Mouse (Mus musculus) forebrain, embryonic 13.5 days (tissue): ENCODE measurements around the gene Gstt4. TPM values are rescaled to one million over a fixed set of nuclear protein-coding genes. Genes with fewer than 3 reads are reported as not detected.

Source experiments
- ATAC-seq: fragments of 200-750 bp; cut with Nextera tagmentation; 2 replicates; pipeline ENCODE4 v1.8.0; 2017
- H3K27ac ChIP-seq: fragments of 300-500 bp; sonication (generic); 2 replicates; pipeline ENCODE4 v1.5.1; 2015; ENCODE audit warnings: inconsistent platforms, mild to moderate bottlenecking, moderate library complexity
- H3K27me3 ChIP-seq: fragments of 300-500 bp; sonication (generic); 2 replicates; pipeline ENCODE4 v1.6.1; 2015; ENCODE audit warnings: mild to moderate bottlenecking, inconsistent platforms
- H3K36me3 ChIP-seq: fragments of 300-500 bp; sonication (generic); 2 replicates; pipeline ENCODE4 v1.6.1; 2015; ENCODE audit warnings: mild to moderate bottlenecking, inconsistent platforms; ENCODE audit not compliant: poor library complexity, severe bottlenecking
- H3K4me1 ChIP-seq: fragments of 300-500 bp; sonication (generic); 2 replicates; pipeline ENCODE4 v1.6.1; 2015; ENCODE audit warnings: inconsistent platforms
- H3K4me2 ChIP-seq: fragments of 300-500 bp; sonication (generic); 2 replicates; pipeline ENCODE4 v1.6.1; 2015; ENCODE audit warnings: inconsistent platforms, mild to moderate bottlenecking, moderate library complexity
- H3K4me3 ChIP-seq: fragments of 300-500 bp; sonication (generic); 2 replicates; pipeline ENCODE4 v1.5.1; 2015; ENCODE audit warnings: mild to moderate bottlenecking, inconsistent platforms
- H3K9ac ChIP-seq: fragments of 300-500 bp; sonication (generic); 2 replicates; pipeline ENCODE4 v1.6.1; 2015; ENCODE audit warnings: mild to moderate bottlenecking, inconsistent platforms
- H3K9me3 ChIP-seq: fragments of 300-500 bp; sonication (generic); replicated peaks from 2 replicates; pipeline ENCODE4 v1.6.1; 2016; ENCODE audit warnings: inconsistent platforms
- WGBS: fragments of 180-500 bp; shearing (Covaris S2); methylation state at CpG from one replicate; pipeline ENCODE4 v1.1.7; 2015; 5-methylcytosine and 5-hydroxymethylcytosine counted together
- polyA plus RNA-seq: library from polyadenylated mRNA; unstranded; fragments of >200 nt; fragmentation: Nextera tagmentation; extraction: Ambion mirVana; gene quantifications from 2 replicates; pipeline ENCODE4 v1.2.1, GENCODE M21; 2015

Gstt4 gene
- polyA plus RNA-seq, 1 experiment from 2014 or later = not detected

DNA sequence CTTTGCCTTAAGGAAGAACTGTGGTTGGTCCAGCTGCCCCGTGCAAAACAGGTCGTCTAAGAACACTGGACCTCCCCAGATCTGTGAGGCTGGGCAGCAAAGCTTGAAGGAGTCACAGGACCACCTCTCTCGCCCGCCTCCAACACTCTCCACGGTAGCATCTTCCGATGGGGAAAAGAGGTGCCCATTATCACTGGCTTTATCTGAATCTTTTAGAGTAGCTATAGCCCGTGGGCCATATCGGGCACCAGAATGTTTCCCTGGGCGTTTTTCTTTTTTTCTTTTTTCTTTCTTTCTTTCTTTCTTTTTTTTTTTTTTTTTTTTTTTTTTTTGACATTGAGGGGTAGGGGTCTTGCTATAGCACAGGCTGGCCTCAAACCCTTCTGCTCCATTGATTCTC, 12.4 kb upstream of the Gstt4 start:
- H3K36me3 ChIP-seq = no peaks in the 10 kb centered on the region
- peak overlapping the region; percentile 37 for H3K4me3 ChIP-seq
- H3K9ac ChIP-seq = peak overlapping the region; percentile 58
- H3K9me3 ChIP-seq = no peaks in the 10 kb centered on the region
- H3K4me2 ChIP-seq = peak overlapping the region; percentile 62
- no peak overlapping the region for H3K27ac ChIP-seq
- no peak for ATAC-seq
- H3K27me3 ChIP-seq = peaks cover 32% of the 10 kb centered on the region
- WGBS = 19% methylated on average over 9 of the region's 9 CpGs
- H3K4me1 ChIP-seq = peaks cover 37% of the 10 kb centered on the region

GRCm38 (mm10) chr10:75834250-75834649, 11.9 kb upstream of the Gstt4 start:
- Histone ChIP-seq H3K4me3 (peak overlapping the region; percentile 37), H3K4me2 (peak overlapping the region; percentile 62), H3K4me1 (peaks cover 37% of the 10 kb centered on the region), H3K9ac (peak overlapping the region; percentile 58), H3K27me3 (peaks cover 32% of the 10 kb centered on the region), H3K36me3 (no peaks in the 10 kb centered on the region), H3K27ac (no peak overlapping the region), H3K9me3 (no peaks in the 10 kb centered on the region)
- no peak for ATAC-seq
- 2% methylated on average over 21 of the region's 21 CpGs for WGBS

- Histone ChIP-seq H3K4me1 (peaks cover 37% of the 10 kb centered on the region), H3K27me3 (peaks cover 32% of the 10 kb centered on the region), H3K4me3 (peak overlapping the region; percentile 37), H3K9ac (peak overlapping the region; percentile 58; the same call in 1 of the 2 replicates), H3K27ac (no peak overlapping the region), H3K9me3 (no peaks in the 10 kb centered on the region), H3K4me2 (peak overlapping the region; percentile 62), H3K36me3 (no peaks in the 10 kb centered on the region)
- WGBS = 18% methylated on average over 21 of the region's 21 CpGs
- ATAC-seq = no peak
Measured at GRCm38 (mm10) chr10:75833456-75834080, 11.2 kb upstream of the Gstt4 start.

DNA sequence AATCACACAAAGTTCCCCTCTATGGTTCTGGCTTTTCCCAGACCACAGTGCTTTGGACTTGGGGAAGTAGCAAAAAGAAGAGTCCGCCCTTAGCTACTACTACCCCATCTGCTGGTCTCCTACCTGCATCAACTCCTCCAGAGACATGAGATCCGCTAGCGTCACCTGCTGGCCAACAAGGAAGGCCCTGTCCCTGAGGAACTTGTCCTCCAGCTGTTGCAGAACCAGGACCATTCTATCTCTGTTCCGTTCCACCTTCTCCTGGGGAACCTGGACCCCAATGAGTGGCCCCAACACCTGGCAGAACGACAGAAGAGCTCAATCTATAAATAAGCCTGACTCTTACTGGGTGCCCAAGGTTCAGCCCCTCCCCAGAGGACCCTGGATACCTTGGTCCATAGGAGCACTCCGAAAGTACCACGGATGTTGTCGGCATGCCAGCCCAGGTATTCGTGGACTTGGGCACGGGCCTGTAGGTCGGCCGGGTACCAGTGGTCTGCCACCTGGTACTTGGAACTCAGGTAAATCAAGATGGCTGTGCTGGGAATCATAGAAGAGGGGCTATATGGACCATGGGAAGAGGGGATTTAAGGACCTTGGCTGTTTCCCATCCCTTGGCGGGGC, 10.0 kb upstream of the Gstt4 start:
- peaks cover 33% of the 10 kb centered on the region for H3K4me1 ChIP-seq
- H3K27ac ChIP-seq = no peak overlapping the region
- no peak overlapping the region for H3K9ac ChIP-seq
- no peak overlapping the region for H3K4me3 ChIP-seq
- ATAC-seq = no peak
- H3K36me3 ChIP-seq = no peaks in the 10 kb centered on the region
- 66% methylated on average over 13 of the region's 13 CpGs for WGBS
- H3K4me2 ChIP-seq = no peak overlapping the region
- no peaks in the 10 kb centered on the region for H3K9me3 ChIP-seq
- peaks cover 32% of the 10 kb centered on the region for H3K27me3 ChIP-seq

DNA sequence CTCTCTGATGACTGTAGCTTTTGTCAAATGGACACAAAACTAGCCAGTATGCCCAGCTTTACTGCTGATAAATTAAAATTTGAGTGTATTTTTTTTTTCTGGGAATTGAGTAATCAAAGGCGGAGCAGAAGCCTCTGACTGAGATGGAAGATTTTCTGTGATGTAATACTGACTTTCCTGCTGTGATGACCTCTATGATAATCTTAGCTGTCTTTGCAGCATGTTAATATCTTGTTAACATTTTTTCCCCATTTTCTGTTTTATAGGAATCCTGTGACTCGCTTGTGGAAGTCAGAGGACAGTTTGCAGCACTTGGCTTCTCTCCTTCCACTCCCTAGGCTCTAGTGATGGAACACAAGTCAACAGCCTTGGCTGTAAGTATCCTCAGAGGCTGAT, 7.9 kb upstream of the Gstt4 start:
- no peak overlapping the region for H3K4me2 ChIP-seq
- H3K4me1 ChIP-seq = peaks cover 22% of the 10 kb centered on the region
- H3K36me3 ChIP-seq = no peaks in the 10 kb centered on the region
- H3K27me3 ChIP-seq = peaks cover 30% of the 10 kb centered on the region
- H3K4me3 ChIP-seq = no peak overlapping the region
- no peak for ATAC-seq
- no peak overlapping the region for H3K27ac ChIP-seq
- WGBS = 88% methylated on average over 2 of the region's 2 CpGs
- no peaks in the 10 kb centered on the region for H3K9me3 ChIP-seq
- H3K9ac ChIP-seq = no peak overlapping the region

DNA sequence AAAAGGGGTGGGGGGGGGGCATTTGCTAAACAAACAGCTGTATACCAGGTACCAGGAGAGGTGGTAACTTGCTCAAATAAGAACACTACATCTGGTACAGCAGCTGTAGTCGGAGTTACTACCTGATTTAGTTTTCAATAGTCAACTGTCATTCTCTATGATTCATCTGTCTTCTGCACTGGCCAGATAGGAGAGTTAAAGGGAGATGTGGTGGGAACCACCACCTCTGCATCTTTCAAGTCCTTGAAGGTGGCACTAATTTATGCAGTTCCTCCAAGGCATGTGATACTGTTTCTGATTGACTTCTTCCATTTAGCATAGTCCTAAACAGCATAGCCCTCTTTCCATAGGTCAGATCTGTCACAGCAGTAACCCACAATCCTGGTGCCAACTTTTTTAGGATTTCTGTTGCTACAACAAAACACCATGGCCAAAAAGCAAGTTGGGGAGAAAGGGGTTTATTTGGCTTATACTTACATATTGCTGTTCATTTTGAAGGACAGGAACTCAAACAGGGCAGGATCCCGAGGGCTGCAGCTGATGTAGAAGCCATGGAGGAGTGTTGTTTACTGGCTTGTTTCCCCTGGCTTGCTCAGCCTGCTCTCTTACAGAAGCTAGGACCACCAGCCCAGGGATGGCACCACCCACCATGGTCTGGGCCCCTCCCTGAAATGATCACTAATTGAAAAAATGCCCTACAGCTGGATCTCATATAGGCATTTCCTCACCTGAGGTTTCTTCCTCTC, 7.4 kb upstream of the Gstt4 start:
- no peak for ATAC-seq
- Histone ChIP-seq H3K36me3 (no peaks in the 10 kb centered on the region), H3K9me3 (no peaks in the 10 kb centered on the region), H3K4me3 (no peak overlapping the region), H3K4me1 (peaks cover 17% of the 10 kb centered on the region; the same call in 1 of the 2 replicates), H3K4me2 (no peak overlapping the region), H3K27ac (no peak overlapping the region), H3K9ac (no peak overlapping the region), H3K27me3 (peaks cover 26% of the 10 kb centered on the region)
- WGBS = 85% methylated on average over 2 of the region's 2 CpGs

GRCm38 (mm10) chr10:75828500-75828931, 6.2 kb upstream of the Gstt4 start:
- H3K4me2 ChIP-seq = no peak overlapping the region
- H3K4me1 ChIP-seq = 0 out of 2 replicates have a peak, but pooled peaks cover 6% of the 10 kb centered on the region
- ATAC-seq = no peak; the same call in 1 of the 2 replicates
- no peaks in the 10 kb centered on the region for H3K36me3 ChIP-seq
- H3K9me3 ChIP-seq = no peaks in the 10 kb centered on the region
- no peak overlapping the region for H3K9ac ChIP-seq
- no peak overlapping the region for H3K4me3 ChIP-seq
- no peak overlapping the region for H3K27ac ChIP-seq
- H3K27me3 ChIP-seq = peaks cover 14% of the 10 kb centered on the region

- Histone ChIP-seq H3K4me2 (no peak overlapping the region), H3K36me3 (no peaks in the 10 kb centered on the region), H3K27ac (no peak overlapping the region), H3K9ac (no peak overlapping the region), H3K4me3 (no peak overlapping the region), H3K27me3 (peaks cover 7% of the 10 kb centered on the region), H3K4me1 (0 out of 2 replicates have a peak, but pooled peaks cover 4% of the 10 kb centered on the region), H3K9me3 (no peaks in the 10 kb centered on the region)
- WGBS = 94% methylated on average over 4 of the region's 4 CpGs
- no peak for ATAC-seq
Measured at GRCm38 (mm10) chr10:75827668-75828360, 5.5 kb upstream of the Gstt4 start.

DNA sequence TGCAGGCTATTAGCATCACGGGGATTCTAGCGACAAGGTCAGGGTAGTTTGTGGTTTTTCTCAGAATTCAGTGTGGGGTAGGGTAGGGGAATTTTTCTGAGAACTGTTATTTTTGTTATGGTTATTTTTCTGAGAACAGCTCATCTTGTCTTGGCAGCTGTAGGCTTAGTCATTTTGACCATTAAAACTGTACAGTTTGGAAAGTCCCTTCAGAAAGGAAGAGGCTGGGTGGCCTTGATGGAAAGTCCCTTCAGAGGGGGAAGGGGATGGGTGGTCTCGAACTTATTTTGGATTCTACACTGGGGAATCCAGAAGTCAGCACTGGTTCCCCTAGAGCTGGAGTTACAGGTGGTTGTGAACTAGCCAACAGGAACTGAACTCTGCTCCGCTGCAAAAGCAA, 2.2 kb upstream of the Gstt4 start:
- Histone ChIP-seq H3K9me3 (no peaks in the 10 kb centered on the region), H3K4me1 (0 out of 2 replicates have a peak, but pooled peaks cover 4% of the 10 kb centered on the region), H3K4me2 (no peak overlapping the region), H3K4me3 (no peak overlapping the region), H3K27ac (no peak overlapping the region), H3K9ac (no peak overlapping the region), H3K27me3 (0 out of 2 replicates have a peak, but pooled peaks cover 2% of the 10 kb centered on the region), H3K36me3 (no peaks in the 10 kb centered on the region)
- no peak for ATAC-seq
- 93% methylated on average over 4 of the region's 4 CpGs for WGBS

DNA sequence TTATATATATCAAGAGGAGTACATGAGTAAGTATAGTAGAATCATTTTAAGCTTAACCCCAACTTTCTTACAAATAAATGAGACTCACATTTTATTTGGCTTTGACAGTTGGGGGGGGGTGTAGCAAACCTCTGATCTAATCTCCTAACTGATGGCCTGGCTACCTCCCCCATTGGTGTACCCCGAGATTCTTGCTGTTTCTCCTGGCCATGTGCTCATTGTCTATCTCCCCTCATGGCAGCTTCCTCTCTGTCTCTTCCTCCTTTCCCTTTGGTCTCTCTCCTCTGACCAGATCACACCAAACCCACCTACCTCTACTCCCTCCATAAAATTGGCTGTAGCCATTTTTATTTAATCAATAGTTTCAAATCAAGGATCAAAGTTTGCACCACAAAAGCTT, 1.4 kb upstream of the Gstt4 start:
- H3K36me3 ChIP-seq = no peaks in the 10 kb centered on the region
- no peak overlapping the region for H3K4me3 ChIP-seq
- no peaks in the 10 kb centered on the region for H3K9me3 ChIP-seq
- ATAC-seq = no peak
- H3K4me1 ChIP-seq = 0 out of 2 replicates have a peak, but pooled peaks cover 4% of the 10 kb centered on the region
- no peak overlapping the region for H3K9ac ChIP-seq
- no peak overlapping the region for H3K27ac ChIP-seq
- no peak overlapping the region for H3K4me2 ChIP-seq
- 0 out of 2 replicates have a peak, but pooled peaks cover 2% of the 10 kb centered on the region for H3K27me3 ChIP-seq
- 91% methylated on average over 1 of the region's 1 CpGs for WGBS

DNA sequence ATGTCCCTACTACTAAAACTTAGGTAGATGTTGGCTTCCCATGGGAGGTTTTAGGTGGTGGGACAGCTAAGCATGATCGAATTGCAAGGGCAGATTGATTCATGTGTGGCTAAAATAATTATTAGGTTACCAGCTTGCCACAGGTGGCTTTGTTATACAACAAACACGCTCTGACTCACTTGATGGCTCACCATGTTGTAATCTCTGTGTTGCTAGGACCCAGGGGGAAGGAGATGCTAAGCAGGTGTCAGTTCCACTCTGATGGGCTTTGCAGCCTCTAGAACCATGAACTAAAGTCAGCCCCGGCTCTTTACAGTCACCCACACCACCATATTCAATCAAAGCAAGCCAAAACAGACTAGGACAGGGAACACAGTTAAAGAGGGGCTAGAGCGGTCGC, 2.5 kb downstream of the Gstt4 start:
- H3K27me3 ChIP-seq = 0 out of 2 replicates have a peak, but pooled peaks cover 2% of the 10 kb centered on the region
- 87% methylated on average over 5 of the region's 5 CpGs for WGBS
- H3K9ac ChIP-seq = no peak overlapping the region
- no peak overlapping the region for H3K4me2 ChIP-seq
- H3K27ac ChIP-seq = no peak overlapping the region
- H3K9me3 ChIP-seq = no peaks in the 10 kb centered on the region
- no peak overlapping the region for H3K4me3 ChIP-seq
- no peaks in the 10 kb centered on the region for H3K36me3 ChIP-seq
- H3K4me1 ChIP-seq = no peaks in the 10 kb centered on the region
- ATAC-seq = no peak

- Histone ChIP-seq H3K4me3 (no peak overlapping the region), H3K27me3 (0 out of 2 replicates have a peak, but pooled peaks cover 2% of the 10 kb centered on the region), H3K4me2 (no peak overlapping the region), H3K4me1 (no peaks in the 10 kb centered on the region), H3K27ac (no peak overlapping the region), H3K9ac (no peak overlapping the region), H3K36me3 (no peaks in the 10 kb centered on the region), H3K9me3 (no peaks in the 10 kb centered on the region)
- WGBS = 64% methylated on average over 10 of the region's 10 CpGs
- ATAC-seq = no peak
Measured at GRCm38 (mm10) chr10:75818641-75819040, 3.7 kb downstream of the Gstt4 start.
